Mouse (Mus musculus): Measurements from ENCODE around the gene Sart1. TPM values are rescaled to one million over a fixed set of nuclear protein-coding genes. Genes with fewer than 3 reads are reported as not detected.
"Not testable (repeated sequence)": the region's sequence is repeated elsewhere in the genome, so short reads cannot be mapped to it uniquely, and the experiment has no call there.

Gene Sart1
- total RNA-seq, 4 experiments from 2014 or later: 103 to 120 (median 114) TPM

GRCm38 (mm10) chr19:5374177-5374576 is 14.3 kb downstream of the Sart1 start:
- DNase-seq (ENCODE audit: low spot score in 2 of 2): no peak

GRCm38 (mm10) chr19:5372724-5373123 is 15.8 kb downstream of the Sart1 start:
- DNase-seq (ENCODE audit: low spot score in 2 of 2): no peak

DNA sequence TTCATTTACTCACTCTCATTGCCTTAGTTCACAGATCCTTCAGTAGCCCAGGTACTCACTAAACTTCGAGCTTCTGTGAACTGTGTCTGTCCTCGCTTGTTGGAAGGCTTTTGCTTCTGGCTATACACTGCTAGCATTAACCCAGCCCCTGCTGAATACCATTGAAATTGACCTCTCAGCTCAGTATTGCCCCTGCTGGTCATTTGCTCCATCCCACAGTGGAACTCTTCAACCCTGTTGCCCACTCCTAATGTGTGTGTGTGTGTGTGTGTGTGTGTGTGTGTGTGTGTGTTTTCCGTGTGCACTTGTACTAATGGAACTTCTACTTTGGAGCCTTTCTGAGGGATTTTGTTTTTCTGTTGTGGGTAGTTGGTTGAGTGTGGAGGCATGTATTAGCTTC is 17.6 kb downstream of the Sart1 start:
- no peak for DNase-seq (ENCODE audit: low spot score in 2 of 2)

- DNase-seq (ENCODE audit: low spot score in 2 of 2): no peak
Measured at GRCm38 (mm10) chr19:5367455-5367854, 21.0 kb downstream of the Sart1 start.

DNA sequence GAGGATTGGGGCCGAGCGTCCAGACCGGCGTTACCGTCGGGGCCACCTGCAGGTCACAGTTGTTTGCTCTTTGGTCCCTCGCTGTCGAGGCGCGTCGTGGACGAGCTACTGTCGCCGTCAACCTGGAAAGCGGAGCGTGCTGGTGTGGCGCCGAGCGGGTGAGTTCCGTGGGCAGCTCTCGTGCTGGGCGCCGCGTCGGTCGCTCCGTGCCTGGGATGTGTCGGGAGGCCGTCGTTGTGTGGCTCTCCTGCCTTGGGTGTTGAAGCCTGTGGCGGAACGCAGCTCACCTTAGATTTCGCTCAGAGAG is 21.5 kb downstream of the Sart1 start, which contains the start of gene Banf1:
TSS of gene Banf1 (minus strand) at position 116 of the 307 bp plus-strand sequence.
- no peak for DNase-seq (ENCODE audit: low spot score in 2 of 2)

DNA sequence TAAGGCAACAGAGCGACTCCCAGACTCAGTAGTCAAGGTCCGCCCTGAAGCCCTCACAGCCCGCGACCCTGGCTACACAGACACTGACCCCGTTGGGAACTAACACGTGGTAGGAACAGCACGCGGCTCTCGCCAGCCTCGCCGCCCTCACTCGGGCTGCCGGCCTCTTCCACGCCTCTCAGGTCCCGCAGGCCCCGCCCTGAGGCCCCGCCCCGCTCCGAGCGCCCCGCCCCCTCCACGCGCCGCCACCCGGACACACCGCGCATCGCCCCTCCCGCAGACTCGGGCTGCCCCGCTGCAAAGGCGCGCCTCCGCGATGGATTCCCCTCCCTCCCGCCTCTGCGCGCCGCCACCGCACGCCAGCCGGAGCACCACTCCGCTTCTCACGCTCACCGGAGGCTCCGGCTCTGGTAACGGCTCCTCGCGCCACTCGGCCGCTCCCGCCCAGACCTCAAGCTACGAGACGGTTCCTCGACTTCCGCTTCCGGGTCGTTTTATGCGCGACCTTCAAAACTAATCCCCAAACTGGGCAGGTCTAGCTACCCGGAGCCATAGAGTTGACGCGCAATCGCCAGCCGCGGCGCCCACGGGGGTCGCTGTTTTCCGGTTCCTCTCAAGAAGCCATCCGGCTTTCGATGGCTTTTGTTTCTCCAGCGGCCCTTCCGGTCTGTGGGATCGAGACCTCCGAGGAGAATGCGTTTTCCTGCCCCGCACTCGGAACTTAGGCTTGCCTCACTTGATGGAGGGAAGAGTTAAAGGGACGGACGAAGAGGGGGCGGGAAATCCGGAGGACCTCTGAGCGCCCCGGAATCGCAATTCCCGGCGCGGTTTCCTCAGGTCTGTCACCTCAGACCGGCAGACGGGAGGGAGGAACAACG is 22.1 kb downstream of the Sart1 start, which contains the start of gene Eif1ad:
TSS of gene Eif1ad (plus strand) at position 567 of the 878 bp plus-strand sequence.
- DNase-seq (ENCODE audit: low spot score in 2 of 2): peak; percentile 94 to 95

DNA sequence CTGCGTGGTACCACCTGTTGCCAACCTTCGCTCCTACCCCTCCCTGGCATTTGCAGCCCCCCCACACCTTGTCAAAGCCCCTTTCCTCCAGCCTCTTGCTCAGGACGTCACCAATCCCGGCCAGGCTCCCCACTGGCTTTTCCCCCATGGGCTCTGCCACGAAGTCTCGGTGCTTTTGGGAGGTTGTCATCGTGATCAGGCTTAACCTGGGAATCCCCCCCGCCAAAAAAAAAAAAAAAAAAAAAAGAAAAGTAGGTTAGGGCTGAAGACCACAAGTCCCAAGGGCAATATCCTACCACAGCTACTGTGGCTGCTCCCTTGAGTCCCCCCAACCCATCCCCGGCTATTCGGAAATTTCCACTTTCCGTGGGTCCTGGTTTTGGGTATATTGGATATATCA is 22.8 kb downstream of the Sart1 start:
- no peak for DNase-seq (ENCODE audit: low spot score in 2 of 2)

DNA sequence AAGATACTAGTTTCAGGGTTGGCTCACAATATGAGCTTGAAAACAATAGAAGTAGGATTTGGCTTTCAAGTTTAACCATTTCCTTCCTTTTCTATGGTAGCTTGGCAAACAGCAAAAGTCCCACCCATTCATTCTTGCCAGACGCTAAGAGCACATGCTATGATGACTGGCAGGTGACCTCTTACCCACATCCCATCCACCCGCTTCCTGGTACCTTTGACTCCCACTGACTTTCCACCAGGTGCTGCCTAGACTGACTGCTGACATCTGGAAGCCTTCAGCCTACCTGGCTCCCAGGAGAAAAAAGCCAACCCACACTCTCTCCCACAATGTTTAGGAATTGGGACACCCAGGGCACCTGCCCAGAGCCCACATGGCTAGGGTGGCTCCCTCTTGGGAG is 24.4 kb downstream of the Sart1 start:
- DNase-seq (ENCODE audit: low spot score in 2 of 2): no peak

- DNase-seq (ENCODE audit: low spot score in 2 of 2): no peak
Measured at GRCm38 (mm10) chr19:5362186-5362585, 26.3 kb downstream of the Sart1 start.

DNA sequence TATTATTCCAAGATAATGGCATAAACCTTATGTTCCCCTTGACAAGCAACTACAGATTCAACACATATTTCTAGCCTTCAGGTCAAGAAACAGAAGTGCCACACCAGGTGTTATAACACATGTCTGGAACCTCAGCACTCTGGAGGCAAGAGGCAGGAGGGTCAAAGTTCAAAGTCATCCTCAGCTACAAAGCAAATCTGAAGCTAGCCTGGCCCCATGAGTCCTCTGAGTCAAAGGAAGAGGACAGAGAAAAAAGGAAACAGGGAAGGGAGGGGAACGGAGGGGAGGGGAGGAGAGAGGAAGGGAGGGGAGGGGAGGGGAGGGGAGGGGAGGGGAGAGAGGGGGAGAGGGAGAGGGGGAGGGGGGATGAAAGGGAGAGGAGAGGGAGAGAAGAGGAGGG is 32.4 kb downstream of the Sart1 start:
- no peak for DNase-seq (ENCODE audit: low spot score in 2 of 2)

- no peak for DNase-seq (ENCODE audit: low spot score in 2 of 2)
Measured at GRCm38 (mm10) chr19:5353609-5354008, 34.9 kb downstream of the Sart1 start.

GRCm38 (mm10) chr19:5349502-5349873 is 39.0 kb downstream of the Sart1 start, which contains the start of gene Cst6:
Gene Cst6, minus strand, starts transcription at chr19:5349574.
- DNase-seq (ENCODE audit: low spot score in 2 of 2): not testable (repeated sequence)

GRCm38 (mm10) chr19:5348526-5349501 is 39.7 kb downstream of the Sart1 start:
- DNase-seq (ENCODE audit: low spot score in 2 of 2): no peak

- no peak for DNase-seq (ENCODE audit: low spot score in 2 of 2)
Measured at GRCm38 (mm10) chr19:5348064-5348463, 40.4 kb downstream of the Sart1 start.

DNA sequence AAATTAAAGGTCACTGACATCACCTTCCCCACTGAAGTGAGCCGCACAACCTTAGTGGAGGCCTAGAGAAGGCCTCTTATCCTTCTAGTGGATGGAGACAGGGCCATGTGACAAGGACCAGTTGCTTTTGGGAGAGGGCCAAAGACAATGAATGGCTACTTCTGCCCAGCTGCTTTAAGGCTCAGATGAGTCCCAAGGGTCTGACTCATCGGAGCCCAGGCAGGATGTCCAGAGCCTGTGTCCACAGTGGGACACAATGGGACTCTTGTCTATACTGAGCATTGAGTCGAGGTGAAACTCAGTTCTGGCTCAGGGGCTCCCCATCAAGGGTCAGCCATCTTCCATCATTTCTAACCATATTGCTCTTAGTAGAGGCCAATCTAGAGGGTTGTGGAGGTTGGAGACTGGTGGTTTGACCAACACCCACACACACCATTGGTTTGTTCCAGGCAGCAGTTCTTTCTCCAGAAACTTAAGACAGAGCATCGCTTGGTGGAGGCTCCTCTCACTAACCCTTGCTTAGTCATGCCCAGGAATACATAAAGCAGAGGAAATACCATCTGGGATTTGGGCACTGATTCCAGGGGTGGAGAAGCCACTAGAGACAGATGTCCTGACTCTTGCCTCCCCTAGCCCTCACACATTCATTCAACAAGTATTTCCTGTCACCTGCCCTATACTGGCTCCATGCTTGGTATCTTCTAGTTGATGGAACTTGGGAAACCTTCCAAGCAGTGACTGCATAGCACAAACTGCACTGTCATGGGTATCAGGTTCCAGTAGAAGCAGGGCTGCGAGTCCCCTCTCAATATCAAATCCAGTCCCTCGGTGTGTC is 43.0 kb downstream of the Sart1 start:
- DNase-seq (ENCODE audit: low spot score in 2 of 2): no peak

DNA sequence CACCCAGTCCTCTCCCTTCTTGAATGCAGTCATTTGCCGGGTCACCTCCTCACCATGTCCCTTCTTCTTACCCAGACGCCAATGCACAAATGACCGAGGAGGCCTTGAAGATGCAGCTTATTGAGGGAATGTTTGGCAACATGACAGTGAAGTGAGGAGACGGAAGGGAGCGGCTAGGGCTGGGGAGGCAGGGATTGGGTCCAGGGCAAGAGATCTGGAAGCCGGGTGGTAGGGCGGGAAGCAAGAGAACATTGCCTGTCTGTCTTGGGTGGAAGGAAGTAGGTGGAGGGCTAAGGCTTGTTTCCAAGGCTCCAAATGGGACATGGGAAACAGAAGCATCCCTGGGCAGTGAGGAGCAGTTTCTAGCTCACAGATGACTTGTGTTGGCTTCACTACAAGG is 47.1 kb downstream of the Sart1 start:
- no peak for DNase-seq (ENCODE audit: low spot score in 2 of 2)

- peak; percentile 52 to 82 for DNase-seq (ENCODE audit: low spot score in 2 of 2)
Measured at GRCm38 (mm10) chr19:5337975-5338374, 50.5 kb downstream of the Sart1 start.

DNA sequence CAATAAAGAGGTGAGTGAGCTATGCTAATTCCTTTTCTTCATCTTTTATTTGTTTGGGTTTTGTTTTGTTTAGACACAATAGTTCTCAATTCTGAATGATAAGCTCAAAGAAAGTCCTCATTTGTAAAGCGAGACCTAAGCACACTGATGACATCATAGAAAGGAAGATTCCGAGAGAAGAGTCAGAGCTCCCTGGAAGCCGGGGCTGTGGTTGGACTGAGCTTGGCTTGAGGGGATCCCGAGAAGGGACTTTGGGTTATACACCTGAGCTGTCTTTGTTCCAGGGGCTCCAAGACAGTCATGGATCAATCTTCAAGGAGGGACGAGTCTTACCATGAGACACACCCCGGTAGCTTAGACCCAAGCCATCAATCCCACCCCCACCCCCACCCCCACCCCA is 53.1 kb downstream of the Sart1 start, which contains the start of gene Catsper1:
TSS of gene Catsper1 (plus strand) at position 301 of the 400 bp plus-strand sequence.
- DNase-seq (ENCODE audit: low spot score in 2 of 2): no peak

DNA sequence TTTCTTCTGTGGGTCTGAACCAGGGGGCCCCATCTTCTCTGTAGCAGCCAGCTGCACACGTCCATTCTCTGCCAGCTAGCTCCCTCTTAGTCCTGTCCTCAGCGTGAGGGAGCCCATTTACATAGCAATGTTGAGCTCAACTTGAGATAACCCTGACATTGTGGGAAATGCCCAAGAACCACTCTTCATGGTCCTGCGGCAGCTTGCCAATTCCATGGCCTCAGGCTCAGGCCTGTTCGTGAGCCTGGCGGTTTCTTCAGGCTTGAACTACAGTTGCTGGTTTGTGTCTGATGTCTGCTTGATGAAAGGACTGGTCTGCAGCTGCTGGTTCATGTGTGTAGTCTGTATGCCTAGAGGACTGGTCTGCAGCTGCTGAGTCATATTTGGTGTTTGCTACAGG is 53.8 kb downstream of the Sart1 start:
- DNase-seq (ENCODE audit: low spot score in 2 of 2): no peak

DNA sequence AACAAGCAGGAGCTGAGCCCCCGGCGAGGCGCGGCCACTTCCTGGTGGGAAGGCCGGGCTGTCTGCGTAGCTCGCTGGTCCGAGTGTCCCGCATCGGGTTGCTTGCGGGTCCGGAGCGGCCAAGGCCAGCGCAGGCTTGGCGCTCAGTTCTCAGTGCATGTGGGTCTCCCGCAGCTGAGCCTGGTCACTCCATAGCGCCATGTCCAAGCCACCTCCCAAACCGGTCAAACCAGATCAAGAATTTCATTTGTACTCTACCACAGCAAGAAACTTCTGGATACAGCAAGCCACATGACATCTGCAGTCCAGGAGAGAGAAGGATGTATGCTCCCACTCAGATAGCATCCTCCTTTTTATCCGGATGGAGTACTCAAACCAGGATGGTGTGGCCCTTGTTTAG is 60.5 kb downstream of the Sart1 start:
- DNase-seq (ENCODE audit: low spot score in 2 of 2): no peak
